In the genomic region with DNA sequence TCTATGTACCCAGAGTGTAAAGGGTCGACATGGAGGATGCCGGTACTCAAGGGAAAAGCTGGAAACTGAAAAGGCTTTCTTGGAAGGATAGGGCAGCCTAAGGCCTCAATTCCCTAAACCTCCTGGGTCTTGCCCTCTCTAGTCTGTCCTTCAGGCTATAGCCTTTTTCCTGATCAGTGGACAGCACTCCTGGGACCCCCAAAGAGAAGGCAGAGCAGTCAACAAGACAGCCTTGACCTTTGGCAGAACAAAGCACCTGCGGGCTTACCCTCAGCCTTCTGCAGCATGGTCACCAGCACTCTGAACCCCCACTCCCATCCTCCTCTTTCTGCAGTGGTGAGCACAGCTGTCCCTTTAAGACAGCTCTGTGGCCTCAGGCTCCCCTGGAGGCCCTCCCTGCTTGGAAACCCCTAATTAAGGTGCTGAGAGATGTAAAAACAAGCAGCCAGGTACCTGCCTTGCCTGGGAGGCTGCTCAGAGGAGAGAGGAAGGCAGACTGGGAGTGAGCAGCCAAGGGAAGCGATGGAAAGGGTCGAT, we compare ENCODE assay signal across 8 mouse cellular contexts. TPM values are rescaled to one million over a fixed set of nuclear protein-coding genes. Genes with fewer than 3 reads are reported as not detected.
A peak's percentile ranks its signal among the peaks of the same experiment; 100 is the strongest.
DNase-seq lines count a peak whose midpoint lies in the region; ATAC-seq and TF ChIP-seq lines count a peak whose summit lies in the region.

Gene Dph1 (minus strand): TSS at position 337 of the 537 bp plus-strand sequence.

- no peaks in the 10 kb centered on the region for H3K9me3 ChIP-seq in embryonic facial prominence, embryonic 12.5 days
- H3K9me3 ChIP-seq in intestine, embryonic 14.5 days (ENCODE audit: control insufficient read depth, low read length): no peaks in the 10 kb centered on the region
- no peaks in the 10 kb centered on the region for H3K9me3 ChIP-seq in midbrain, embryonic 10.5 days (replicated peaks)

- intact Hi-C loops in heart, adult 2 months (cut with DNase I): loop anchor here (10.0 kb wide), 1 partner anchor 214 kb away; no protein-coding TSS in a partner anchor
- intact Hi-C loops in heart, postnatal 14 days (cut with DNase I): loop anchor here (5.0 kb wide), 1 partner anchor 206 kb away; no protein-coding TSS in a partner anchor

- peaks cover 5% of the 10 kb centered on the region for H3K4me1 ChIP-seq in heart, adult 2 months (ENCODE audit: control insufficient read depth, insufficient read depth, low read length)
- peaks cover 45% of the 10 kb centered on the region for H3K4me1 ChIP-seq in embryonic facial prominence, embryonic 12.5 days
- peaks cover 24% of the 10 kb centered on the region for H3K4me1 ChIP-seq in intestine, embryonic 14.5 days (replicated peaks; ENCODE audit: control insufficient read depth, insufficient read depth, low read length)
- H3K4me1 ChIP-seq in midbrain, embryonic 10.5 days: peaks cover 63% of the 10 kb centered on the region

- peak within 1 kb of the TSS; percentile 89 for H3K4me3 ChIP-seq in heart, adult 2 months
- H3K4me3 ChIP-seq in embryonic facial prominence, embryonic 12.5 days: peak within 1 kb of the TSS; percentile 94
- H3K4me3 ChIP-seq in intestine, embryonic 14.5 days (ENCODE audit: low read depth, low read length): peak within 1 kb of the TSS; percentile 92
- H3K4me3 ChIP-seq in midbrain, embryonic 10.5 days: peak within 1 kb of the TSS; percentile 80

- TF ChIP-seq POLR2A in heart, adult 2 months (IDR thresholded peaks at IDR 0.05; ENCODE audit: insufficient read depth, low read depth, low read length): no peak

- H3K79me2 ChIP-seq in heart, adult 2 months (replicated peaks; ENCODE audit: control insufficient read depth, insufficient read depth, low read length): no peaks in the 10 kb centered on the region

- peak within 1 kb of the TSS; percentile 89 for H3K4me2 ChIP-seq in embryonic facial prominence, embryonic 12.5 days (replicated peaks)
- peak within 1 kb of the TSS; percentile 91 for H3K4me2 ChIP-seq in intestine, embryonic 14.5 days (ENCODE audit: low read length)

- no peak for TF ChIP-seq CTCF in heart, adult 2 months (IDR thresholded peaks at IDR 0.05)

- 68% methylated on average over 5 of the region's 5 CpGs for WGBS in heart, adult 2 months
- WGBS in embryonic facial prominence, embryonic 12.5 days: 37% methylated on average over 5 of the region's 5 CpGs
- WGBS in intestine, embryonic 14.5 days: 59% methylated on average over 5 of the region's 5 CpGs
- WGBS in midbrain, embryonic 10.5 days: 43% methylated on average over 5 of the region's 5 CpGs

- peak within 1 kb of the TSS; percentile 31 for H3K27ac ChIP-seq in heart, adult 2 months
- no peak within 1 kb of the TSS for H3K27ac ChIP-seq in embryonic facial prominence, embryonic 12.5 days
- H3K27ac ChIP-seq in intestine, embryonic 14.5 days (ENCODE audit: low read depth): peak within 1 kb of the TSS; percentile 43; the same call in 1 of the 2 replicates
- H3K27ac ChIP-seq in midbrain, embryonic 10.5 days (replicated peaks): peak within 1 kb of the TSS; percentile 78

- H3K36me3 ChIP-seq in heart, adult 2 months (ENCODE audit: control insufficient read depth, insufficient read depth, low read length): no peaks in the 10 kb centered on the region
- no peaks in the 10 kb centered on the region for H3K36me3 ChIP-seq in embryonic facial prominence, embryonic 12.5 days
- H3K36me3 ChIP-seq in intestine, embryonic 14.5 days (ENCODE audit: control insufficient read depth, insufficient read depth, low read length): peaks cover 2% of the 10 kb centered on the region; the same call in 1 of the 2 replicates
- no peaks in the 10 kb centered on the region for H3K36me3 ChIP-seq in midbrain, embryonic 10.5 days

- no peak for TF ChIP-seq EP300 in heart, adult 2 months (IDR thresholded peaks at IDR 0.05; ENCODE audit: insufficient read depth, low read depth, low read length)

- ATAC-seq in CD4-positive, CD25-positive, alpha-beta regulatory T cell, adult 4 months: no peak
- ATAC-seq in embryonic facial prominence, embryonic 12.5 days (ENCODE audit: insufficient number of reproducible peaks, insufficient read depth, low FRiP score, low TSS enrichment): no peak
- ATAC-seq in intestine, embryonic 14.5 days (replicated peaks; ENCODE audit: low FRiP score, low TSS enrichment, low read depth): no peak

- H3K9ac ChIP-seq in heart, adult 2 months (ENCODE audit: low read depth, low read length): peak within 1 kb of the TSS; percentile 77
- peak within 1 kb of the TSS; percentile 62 for H3K9ac ChIP-seq in embryonic facial prominence, embryonic 12.5 days
- peak within 1 kb of the TSS; percentile 59 for H3K9ac ChIP-seq in intestine, embryonic 14.5 days (ENCODE audit: low read length)

- DNase-seq in heart, adult 2 months: peak in 1 of 2 experiments; percentile 20
- no peak for DNase-seq in heart, postnatal 14 days
- DNase-seq in intestine, embryonic 14.5 days (ENCODE audit: low spot score): no peak
- DNase-seq in midbrain, embryonic 10.5 days (ENCODE audit: low spot score): no peak
- no peak for DNase-seq in ovary, postnatal 14 days (ENCODE audit: low spot score)
- DNase-seq in thymus, postnatal 25 days: no peak

- peaks cover 1% of the 10 kb centered on the region; the same call in 1 of the 2 replicates for H3K27me3 ChIP-seq in heart, adult 2 months (ENCODE audit: control insufficient read depth, insufficient read depth, low read length)
- H3K27me3 ChIP-seq in embryonic facial prominence, embryonic 12.5 days: peaks cover 48% of the 10 kb centered on the region
- peaks cover 43% of the 10 kb centered on the region for H3K27me3 ChIP-seq in intestine, embryonic 14.5 days (replicated peaks; ENCODE audit: control insufficient read depth, insufficient read depth, low read length)
- H3K27me3 ChIP-seq in midbrain, embryonic 10.5 days (ENCODE audit: low read depth, poor library complexity, severe bottlenecking): peaks cover 54% of the 10 kb centered on the region

RNA-seq across cellular contexts. Expression of gene Dph1, which starts in this region (rescaled TPM):
- total RNA-seq in heart, adult 2 months (2021): 10 to 100 TPM in 1 of 2 experiments, 1 to 10 TPM in 1; 8.5 to 11.6 TPM
- 21.7 and 32.9 TPM in 2 replicates for polyA plus RNA-seq in heart, adult 2 months (2012; rRNA removed)
- 1 to 10 TPM; 9.9 TPM for total RNA-seq in heart, postnatal 14 days (2021)
- polyA plus RNA-seq in CD4-positive, CD25-positive, alpha-beta regulatory T cell, adult 4 months (2017; shearing (Covaris generic)): 10 to 100 TPM; 11.0 to 20.6 TPM
- polyA plus RNA-seq in embryonic facial prominence, embryonic 12.5 days (2016; fragmentation: Nextera tagmentation; extraction: Ambion mirVana): 22.6 and 23.3 TPM in 2 replicates
- 27.9 and 31.5 TPM in 2 replicates for polyA plus RNA-seq in intestine, embryonic 14.5 days (2014; fragmentation: Nextera tagmentation; extraction: Ambion mirVana)
- 25.4 and 27.3 TPM in 2 replicates for polyA plus RNA-seq in midbrain, embryonic 10.5 days (2016; fragmentation: Nextera tagmentation; extraction: Ambion mirVana)
